In the genomic region with DNA sequence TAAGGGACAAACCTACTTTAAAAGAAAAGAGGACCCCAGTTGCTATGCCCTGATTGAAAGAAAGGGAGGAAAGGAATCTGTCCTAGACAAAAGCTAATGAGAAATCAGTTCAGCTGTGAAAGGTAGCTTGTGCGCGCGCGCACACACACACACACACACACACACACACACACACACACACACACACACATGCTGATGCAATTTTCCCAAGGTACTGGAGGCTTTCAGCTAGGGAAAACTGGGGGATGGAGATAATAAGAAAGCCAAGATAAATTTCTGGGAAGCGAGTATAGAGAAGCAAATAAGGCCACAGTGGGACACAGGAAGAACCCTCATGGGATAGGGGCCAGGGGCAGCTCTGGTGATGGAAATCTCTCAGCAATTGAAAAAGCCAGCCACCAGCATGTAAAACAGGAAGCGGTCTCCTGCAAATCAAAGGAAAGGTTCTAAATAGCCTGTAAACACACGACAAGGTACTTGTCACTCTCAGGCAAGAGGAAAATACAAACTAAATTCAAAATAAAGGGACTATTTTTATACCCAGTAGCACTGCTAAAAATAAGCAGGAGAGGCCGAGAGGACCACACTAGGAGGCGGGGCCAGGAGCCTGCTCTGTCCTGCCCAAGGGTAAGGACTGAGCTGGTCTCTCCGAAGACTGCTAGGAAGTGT, we compare ENCODE assay signal across 9 mouse cellular contexts. TPM values are rescaled to one million over a fixed set of nuclear protein-coding genes. Genes with fewer than 3 reads are reported as not detected.
DNase-seq lines count a peak whose midpoint lies in the region; ATAC-seq and TF ChIP-seq lines count a peak whose summit lies in the region.
"Had no signal": no experiment of that assay in that cellular context is flagged by ENCODE, and none has a peak within 500 bp of the region (broad histone marks: within the 10 kb centered on the region; RNA-seq: fewer than 3 reads in every experiment).

No protein-coding gene starts in this region.

- H3K9me3 ChIP-seq in lung, postnatal 0 days (ENCODE audit: low read length) = no peaks in the 10 kb centered on the region

- peak; percentile 29 for DNase-seq in lung, postnatal 0 days (ENCODE audit: low spot score)
- no peak for DNase-seq in lung, postnatal 36 days
- peak; percentile 97 for DNase-seq in heart, adult 11 months
- DNase-seq in heart, postnatal 14 days = peak; percentile 47 to 49
- no peak for DNase-seq in adrenal gland, postnatal 14 days
- no peak for DNase-seq in yolk sac, embryonic 10.5 days (ENCODE audit: low spot score)
- DNase-seq: thymus, postnatal 14 days had no signal

- 0 out of 2 replicates have a peak, but pooled peaks cover 5% of the 10 kb centered on the region for H3K4me1 ChIP-seq in lung, postnatal 0 days (ENCODE audit: insufficient read depth, low read depth, low read length)

- H3K27ac ChIP-seq in lung, postnatal 0 days (ENCODE audit: low read length) = no peak overlapping the region
- H3K27ac ChIP-seq: macrophage had no signal

- H3K27me3 ChIP-seq in lung, postnatal 0 days (replicated peaks; ENCODE audit: insufficient read depth, low read length) = no peaks in the 10 kb centered on the region

- no peak overlapping the region for H3K4me2 ChIP-seq in lung, postnatal 0 days (replicated peaks; ENCODE audit: low read depth, low read length)

- peak; percentile 56; the same call in 1 of the 2 replicates for ATAC-seq in lung, postnatal 0 days
- ATAC-seq in megakaryocyte, adult 5-6 weeks (ENCODE audit: poor library complexity, severe bottlenecking) = peak; percentile 62

- no peak overlapping the region for H3K4me3 ChIP-seq in lung, postnatal 0 days (ENCODE audit: low read depth, low read length)

- 60% methylated on average over 10 of the region's 10 CpGs for WGBS in lung, postnatal 0 days

- no peaks in the 10 kb centered on the region for H3K36me3 ChIP-seq in lung, postnatal 0 days (ENCODE audit: insufficient read depth, low read length)

- intact Hi-C loops in heart, postnatal 14 days (cut with DNase I) = no loop called here

- TF ChIP-seq CTCF in lung, postnatal 0 days (IDR thresholded peaks at IDR 0.05) = no peak

- TF ChIP-seq EP300 in lung, postnatal 0 days (IDR thresholded peaks at IDR 0.05) = 0 out of 2 replicates have a peak, but pooled peaks have one; percentile 13

- H3K9ac ChIP-seq in lung, postnatal 0 days (replicated peaks; ENCODE audit: low read depth) = no peak overlapping the region

RNA-seq across cellular contexts. Expression of a gene that starts 31.1 kb away (rescaled TPM):
- 13.4 and 14.0 TPM in 2 replicates for polyA plus RNA-seq in lung, postnatal 0 days (2015; fragmentation: Nextera tagmentation; extraction: Ambion mirVana)
- total RNA-seq in heart, postnatal 14 days (2021) = 10 to 100 TPM; 15.5 TPM
- 6.8 and 10.2 TPM in 2 replicates for total RNA-seq in megakaryocyte, adult 5-6 weeks (2015)
- 9.0 and 13.0 TPM in 2 replicates for total RNA-seq in megakaryocyte, adult 5-6 weeks (2017)
- 19.5 and 19.8 TPM in 2 replicates for total RNA-seq in adrenal gland, postnatal 14 days (2021)

RNA-seq across cellular contexts. Expression of a gene that starts 33.3 kb away (rescaled TPM):
- polyA plus RNA-seq in lung, postnatal 0 days (2015; fragmentation: Nextera tagmentation; extraction: Ambion mirVana) = 14.4 and 17.3 TPM in 2 replicates
- total RNA-seq in heart, postnatal 14 days (2021) = 10 to 100 TPM; 21.9 to 22.0 TPM
- total RNA-seq in megakaryocyte, adult 5-6 weeks (2015) = 0.36 and 1.9 TPM in 2 replicates
- 0.69 and 2.1 TPM in 2 replicates for total RNA-seq in megakaryocyte, adult 5-6 weeks (2017)
- total RNA-seq in adrenal gland, postnatal 14 days (2021) = 26.6 and 29.6 TPM in 2 replicates

Comparison
In these comparisons a context has a peak if more than half of its experiments do, and no peak if none do; other contexts are left out.
1. DNase-seq: peak in lung, postnatal 0 days (single experiment), heart, adult 11 months (single experiment) and heart, postnatal 14 days (2 of 2); none in lung, postnatal 36 days (single experiment), adrenal gland, postnatal 14 days (single experiment) and yolk sac, embryonic 10.5 days (single experiment).